Mouse (Mus musculus) lung, postnatal 10 days (tissue): ENCODE results near the gene Thap12.
A peak's percentile ranks its signal among the peaks of the same experiment; 100 is the strongest.

Experiments used
- DNase-seq: peaks from one replicate; pipeline ENCODE4 v3.0.0; 2021

Gene Thap12

GRCm38 (mm10) chr7:98698041-98698440, 4.9 kb upstream of the Thap12 start:
- DNase-seq, result no peak

- no peak for DNase-seq
These were observed 4.3 kb upstream of the Thap12 start for GRCm38 (mm10) chr7:98698590-98698989.

GRCm38 (mm10) chr7:98701771-98702170, 1.1 kb upstream of the Thap12 start:
- DNase-seq, result no peak

- DNase-seq, result peak; percentile 36
These were observed 520 bp downstream of the Thap12 start for GRCm38 (mm10) chr7:98703365-98703881.

- DNase-seq, result no peak
These were observed 1.4 kb downstream of the Thap12 start for GRCm38 (mm10) chr7:98704276-98704675.

GRCm38 (mm10) chr7:98713661-98714060, 10.8 kb downstream of the Thap12 start:
- DNase-seq, result no peak

GRCm38 (mm10) chr7:98717438-98717837, 14.5 kb downstream of the Thap12 start:
- DNase-seq, result no peak

GRCm38 (mm10) chr7:98719761-98720160, 16.9 kb downstream of the Thap12 start:
- DNase-seq, result no peak

- DNase-seq, result no peak
These were observed 17.8 kb downstream of the Thap12 start for GRCm38 (mm10) chr7:98720731-98721130.

GRCm38 (mm10) chr7:98721172-98721571, 18.3 kb downstream of the Thap12 start:
- DNase-seq, result no peak

- no peak for DNase-seq
These were observed 18.7 kb downstream of the Thap12 start for GRCm38 (mm10) chr7:98721623-98722022.

- no peak for DNase-seq
These were observed 22.8 kb downstream of the Thap12 start for GRCm38 (mm10) chr7:98725686-98726195.

GRCm38 (mm10) chr7:98727986-98728385, 25.1 kb downstream of the Thap12 start:
- DNase-seq, result no peak

GRCm38 (mm10) chr7:98728499-98728898, 25.6 kb downstream of the Thap12 start:
- no peak for DNase-seq

- no peak for DNase-seq
These were observed 26.9 kb downstream of the Thap12 start for GRCm38 (mm10) chr7:98729661-98730271.

- no peak for DNase-seq
These were observed 31.1 kb downstream of the Thap12 start for GRCm38 (mm10) chr7:98733958-98734357.

- DNase-seq, result peak; percentile 73
These were observed 32.0 kb downstream of the Thap12 start for GRCm38 (mm10) chr7:98734876-98735275.

GRCm38 (mm10) chr7:98736780-98737550, 34.1 kb downstream of the Thap12 start:
- no peak for DNase-seq

GRCm38 (mm10) chr7:98740363-98740762, 37.5 kb downstream of the Thap12 start:
- DNase-seq, result no peak

- peak; percentile 76 for DNase-seq
These were observed 40.4 kb downstream of the Thap12 start for GRCm38 (mm10) chr7:98743312-98743711.

- peak; percentile 44 for DNase-seq
These were observed 47.5 kb downstream of the Thap12 start for GRCm38 (mm10) chr7:98750404-98750803.

GRCm38 (mm10) chr7:98752680-98753079, 49.8 kb downstream of the Thap12 start:
- peak; percentile 76 for DNase-seq

- DNase-seq, result no peak
These were observed 53.1 kb downstream of the Thap12 start for GRCm38 (mm10) chr7:98756050-98756449.

GRCm38 (mm10) chr7:98756556-98756955, 53.7 kb downstream of the Thap12 start:
- DNase-seq, result no peak
